Mouse (Mus musculus): ENCODE results near the gene Gli2.

DNA sequence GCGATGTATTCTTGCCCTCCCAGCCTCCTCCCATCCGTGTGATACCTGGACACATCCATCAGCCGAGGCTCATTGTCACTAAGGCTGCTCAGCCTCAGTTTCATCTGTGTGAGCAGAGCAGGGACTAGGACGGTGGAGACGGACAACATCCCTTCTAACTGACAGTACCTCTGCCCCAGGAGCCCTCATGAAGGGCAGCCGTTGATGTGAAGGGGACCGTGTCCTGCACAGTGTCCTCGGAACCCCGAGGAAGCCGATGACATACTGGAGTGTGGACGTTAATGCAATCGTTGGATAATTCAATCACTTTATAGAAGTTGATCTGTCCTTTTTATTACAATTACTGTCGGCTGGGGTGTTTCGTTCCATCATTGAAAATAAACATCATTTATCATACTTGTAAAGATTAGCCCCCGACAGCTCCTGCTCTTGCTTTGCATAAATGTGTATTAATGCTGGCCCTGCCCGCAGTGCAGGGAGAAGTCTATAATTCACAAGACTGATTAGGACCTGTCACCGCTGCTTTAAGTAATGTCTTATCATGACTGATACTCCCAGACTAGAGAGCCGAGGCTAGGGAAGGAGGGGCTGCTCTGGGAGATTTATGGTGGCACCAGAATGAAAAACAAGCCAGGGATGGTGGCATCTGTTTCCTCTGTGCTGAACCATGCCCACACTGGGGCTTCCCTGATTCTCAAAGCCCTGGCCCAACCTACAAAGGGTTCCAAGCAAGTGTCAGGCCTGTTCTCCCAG, 257.8 kb downstream of the Gli2 start:
- TF ChIP-seq CTCF (IDR thresholded peaks at IDR 0.05; ENCODE audit: borderline replicate concordance, insufficient read depth, low read length) (no peak), POLR2A (IDR thresholded peaks at IDR 0.05; ENCODE audit: low read depth, low read length) (no peak)
